Mouse (Mus musculus): ENCODE results near the gene Tnip3. TPM values are rescaled to one million over a fixed set of nuclear protein-coding genes. Genes with fewer than 3 reads are reported as not detected.
A peak's percentile ranks its signal among the peaks of the same experiment; 100 is the strongest.

Gene Tnip3
- polyA plus RNA-seq (2014; fragmentation: Nextera tagmentation; extraction: Ambion mirVana), result 1.0 and 1.1 TPM in 2 replicates

GRCm38 (mm10) chr6:65525192-65525591, at the start of gene Tnip3:
Gene Tnip3, plus strand, starts transcription at chr6:65525313.
- H3K4me1 ChIP-seq (ENCODE audit: insufficient read depth), result no peaks in the 10 kb centered on the region
- no peaks in the 10 kb centered on the region for H3K36me3 ChIP-seq (ENCODE audit: insufficient read depth)
- no peak within 1 kb of the TSS for H3K4me3 ChIP-seq (ENCODE audit: low read depth, low read length)
- no peaks in the 10 kb centered on the region for H3K27me3 ChIP-seq (ENCODE audit: insufficient read depth, low read length)
- no peak within 1 kb of the TSS for H3K4me2 ChIP-seq
- no peak for ATAC-seq (ENCODE audit: insufficient read depth)
- WGBS, result 65% methylated on average over 5 of the region's 5 CpGs
- DNase-seq, result no peak
- no peak within 1 kb of the TSS for H3K9ac ChIP-seq
- no peaks in the 10 kb centered on the region for H3K9me3 ChIP-seq (ENCODE audit: low read depth, low read length)
- H3K27ac ChIP-seq (ENCODE audit: low read depth), result no peak within 1 kb of the TSS
- no peak for TF ChIP-seq CTCF (IDR thresholded peaks at IDR 0.05; ENCODE audit: low read depth)

DNA sequence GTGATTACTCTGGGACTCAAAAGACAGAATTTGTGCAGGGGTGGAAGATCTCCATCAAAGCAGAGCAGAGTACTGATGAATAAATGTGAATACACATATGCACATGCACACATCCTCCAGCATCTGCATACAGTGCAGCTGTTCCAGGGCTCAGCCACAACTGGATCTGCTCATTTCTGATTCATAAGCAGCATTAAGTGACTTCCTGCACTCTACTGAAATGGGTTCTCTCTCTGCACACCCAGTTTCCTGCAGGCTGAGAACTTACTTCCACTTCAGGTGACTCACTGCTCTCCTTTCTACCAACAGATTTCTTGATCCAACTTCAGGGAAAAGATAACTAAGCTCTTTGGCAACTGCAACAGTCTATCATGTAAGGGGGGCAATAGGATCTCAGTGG, 26.3 kb upstream of the Tnip3 start:
- H3K4me2 ChIP-seq, result no peak overlapping the region
- H3K4me1 ChIP-seq (ENCODE audit: insufficient read depth), result no peaks in the 10 kb centered on the region
- ATAC-seq (ENCODE audit: insufficient read depth), result no peak
- H3K27ac ChIP-seq (ENCODE audit: low read depth), result no peak overlapping the region
- no peak overlapping the region for H3K4me3 ChIP-seq (ENCODE audit: low read depth, low read length)
- no peak for TF ChIP-seq CTCF (IDR thresholded peaks at IDR 0.05; ENCODE audit: low read depth)
- DNase-seq, result no peak
- H3K27me3 ChIP-seq (ENCODE audit: insufficient read depth, low read length), result no peaks in the 10 kb centered on the region
- H3K36me3 ChIP-seq (ENCODE audit: insufficient read depth), result no peaks in the 10 kb centered on the region
- no peak overlapping the region for H3K9ac ChIP-seq
- no peaks in the 10 kb centered on the region for H3K9me3 ChIP-seq (ENCODE audit: low read depth, low read length)

- Histone ChIP-seq H3K36me3 (ENCODE audit: insufficient read depth) (no peaks in the 10 kb centered on the region), H3K4me3 (ENCODE audit: low read depth, low read length) (no peak overlapping the region), H3K27ac (ENCODE audit: low read depth) (no peak overlapping the region), H3K4me2 (no peak overlapping the region), H3K27me3 (ENCODE audit: insufficient read depth, low read length) (no peaks in the 10 kb centered on the region), H3K9me3 (ENCODE audit: low read depth, low read length) (no peaks in the 10 kb centered on the region), H3K9ac (no peak overlapping the region), H3K4me1 (ENCODE audit: insufficient read depth) (no peaks in the 10 kb centered on the region)
- ATAC-seq (ENCODE audit: insufficient read depth), result peak; percentile 82
- 41% methylated on average over 4 of the region's 4 CpGs for WGBS
- TF ChIP-seq CTCF (IDR thresholded peaks at IDR 0.05; ENCODE audit: low read depth), result peak; percentile 97
- DNase-seq, result peak; percentile 92
These were observed 15.0 kb upstream of the Tnip3 start for GRCm38 (mm10) chr6:65510051-65510669.

GRCm38 (mm10) chr6:65513813-65514212, 11.3 kb upstream of the Tnip3 start:
- no peak overlapping the region for H3K27ac ChIP-seq (ENCODE audit: low read depth)
- TF ChIP-seq CTCF (IDR thresholded peaks at IDR 0.05; ENCODE audit: low read depth), result no peak
- WGBS, result 91% methylated on average over 3 of the region's 3 CpGs
- ATAC-seq (ENCODE audit: insufficient read depth) (no peak), DNase-seq (no peak)
- no peak overlapping the region for H3K4me2 ChIP-seq
- no peak overlapping the region for H3K9ac ChIP-seq
- no peaks in the 10 kb centered on the region for H3K4me1 ChIP-seq (ENCODE audit: insufficient read depth)
- H3K36me3 ChIP-seq (ENCODE audit: insufficient read depth), result no peaks in the 10 kb centered on the region
- no peaks in the 10 kb centered on the region for H3K27me3 ChIP-seq (ENCODE audit: insufficient read depth, low read length)
- no peaks in the 10 kb centered on the region for H3K9me3 ChIP-seq (ENCODE audit: low read depth, low read length)
- no peak overlapping the region for H3K4me3 ChIP-seq (ENCODE audit: low read depth, low read length)

DNA sequence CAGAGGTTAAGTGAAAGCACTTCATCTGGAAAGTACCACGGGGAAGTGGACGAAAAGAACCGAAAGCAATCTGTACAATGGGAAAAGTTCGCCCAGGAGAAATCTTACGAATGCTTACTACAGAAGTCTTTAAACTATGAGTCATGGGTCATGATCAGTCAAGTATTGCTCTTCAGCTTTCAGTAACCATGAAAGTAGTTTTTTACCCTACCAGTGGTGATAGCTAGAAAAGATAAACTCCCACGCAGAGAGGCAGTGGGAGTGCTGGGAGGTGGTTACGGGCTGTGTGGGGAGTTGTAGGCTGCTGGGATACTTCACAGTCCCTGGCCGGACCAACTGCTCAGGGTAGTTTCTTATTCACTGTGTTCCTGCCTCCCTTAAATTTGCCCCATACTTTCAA, 8.4 kb upstream of the Tnip3 start:
- H3K27me3 ChIP-seq (ENCODE audit: insufficient read depth, low read length), result no peaks in the 10 kb centered on the region
- no peak overlapping the region for H3K27ac ChIP-seq (ENCODE audit: low read depth)
- WGBS, result 58% methylated on average over 8 of the region's 8 CpGs
- no peak for TF ChIP-seq CTCF (IDR thresholded peaks at IDR 0.05; ENCODE audit: low read depth)
- no peaks in the 10 kb centered on the region for H3K4me1 ChIP-seq (ENCODE audit: insufficient read depth)
- no peaks in the 10 kb centered on the region for H3K9me3 ChIP-seq (ENCODE audit: low read depth, low read length)
- no peaks in the 10 kb centered on the region for H3K36me3 ChIP-seq (ENCODE audit: insufficient read depth)
- no peak overlapping the region for H3K4me2 ChIP-seq
- DNase-seq (peak; percentile 13), ATAC-seq (ENCODE audit: insufficient read depth) (no peak)
- H3K4me3 ChIP-seq (ENCODE audit: low read depth, low read length), result no peak overlapping the region
- no peak overlapping the region for H3K9ac ChIP-seq

GRCm38 (mm10) chr6:65520821-65521220, 4.3 kb upstream of the Tnip3 start:
- no peak for DNase-seq
- H3K9ac ChIP-seq, result no peak overlapping the region
- H3K27me3 ChIP-seq (ENCODE audit: insufficient read depth, low read length), result no peaks in the 10 kb centered on the region
- no peak overlapping the region for H3K4me2 ChIP-seq
- ATAC-seq (ENCODE audit: insufficient read depth), result no peak
- H3K4me3 ChIP-seq (ENCODE audit: low read depth, low read length), result no peak overlapping the region
- no peaks in the 10 kb centered on the region for H3K4me1 ChIP-seq (ENCODE audit: insufficient read depth)
- no peak overlapping the region for H3K27ac ChIP-seq (ENCODE audit: low read depth)
- WGBS, result 77% methylated on average over 3 of the region's 3 CpGs
- no peaks in the 10 kb centered on the region for H3K36me3 ChIP-seq (ENCODE audit: insufficient read depth)
- TF ChIP-seq CTCF (IDR thresholded peaks at IDR 0.05; ENCODE audit: low read depth), result no peak
- no peaks in the 10 kb centered on the region for H3K9me3 ChIP-seq (ENCODE audit: low read depth, low read length)

DNA sequence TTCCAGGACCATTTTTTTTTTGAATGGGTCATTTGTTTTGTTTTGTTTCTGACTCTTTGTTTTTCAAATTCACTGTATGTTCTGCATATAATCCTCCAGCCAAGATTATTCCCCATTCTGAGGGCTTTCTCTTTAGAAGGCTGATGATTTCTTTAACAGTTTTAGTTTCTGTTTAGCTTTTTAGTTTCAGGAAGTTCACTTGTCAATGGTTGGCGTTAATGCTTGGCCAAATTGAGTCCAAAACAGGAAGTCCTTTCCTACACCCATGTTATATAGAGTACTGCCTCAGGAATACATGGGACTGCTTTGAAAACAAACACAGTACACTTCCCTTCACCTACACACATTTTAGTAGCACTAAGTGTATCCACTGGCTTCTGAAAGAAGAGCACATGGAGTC, 2.8 kb downstream of the Tnip3 start:
- DNase-seq (no peak), ATAC-seq (ENCODE audit: insufficient read depth) (no peak)
- Histone ChIP-seq H3K36me3 (ENCODE audit: insufficient read depth) (no peaks in the 10 kb centered on the region), H3K4me3 (ENCODE audit: low read depth, low read length) (no peak overlapping the region), H3K27ac (ENCODE audit: low read depth) (no peak overlapping the region), H3K4me2 (no peak overlapping the region), H3K27me3 (ENCODE audit: insufficient read depth, low read length) (no peaks in the 10 kb centered on the region), H3K4me1 (ENCODE audit: insufficient read depth) (no peaks in the 10 kb centered on the region), H3K9ac (no peak overlapping the region), H3K9me3 (ENCODE audit: low read depth, low read length) (no peaks in the 10 kb centered on the region)
- WGBS, result 68% methylated on average over 1 of the region's 1 CpGs
- no peak for TF ChIP-seq CTCF (IDR thresholded peaks at IDR 0.05; ENCODE audit: low read depth)
